Mouse (Mus musculus) intestine, embryonic 15.5 days (tissue): ENCODE measurements around the gene Acap3. TPM values are rescaled to one million over a fixed set of nuclear protein-coding genes. Genes with fewer than 3 reads are reported as not detected.

ENCODE experiments used
- ATAC-seq: fragments of 200-750 bp; cut with Nextera tagmentation; 2 replicates; pipeline ENCODE4 v1.8.0; 2017; ENCODE audit warnings: moderate TSS enrichment, moderate library complexity
- H3K27ac ChIP-seq: fragments of 300-500 bp; sonication (generic); 2 replicates; pipeline ENCODE4 v1.5.1; 2015; ENCODE audit warnings: mild to moderate bottlenecking, inconsistent platforms
- H3K27me3 ChIP-seq: fragments of 300-500 bp; sonication (generic); replicated peaks from 2 replicates; pipeline ENCODE4 v1.6.1; 2015; ENCODE audit warnings: inconsistent platforms
- H3K36me3 ChIP-seq: fragments of 300-500 bp; sonication (generic); 2 replicates; pipeline ENCODE4 v1.6.1; 2015; ENCODE audit warnings: inconsistent platforms
- H3K4me1 ChIP-seq: fragments of 300-500 bp; sonication (generic); replicated peaks from 2 replicates; pipeline ENCODE4 v1.6.1; 2015; ENCODE audit warnings: inconsistent platforms
- H3K4me2 ChIP-seq: fragments of 300-500 bp; sonication (generic); replicated peaks from 2 replicates; pipeline ENCODE4 v1.6.1; 2015; ENCODE audit warnings: mild to moderate bottlenecking, inconsistent platforms
- H3K4me3 ChIP-seq: fragments of 300-500 bp; sonication (generic); replicated peaks from 2 replicates; pipeline ENCODE4 v1.5.1; 2015; ENCODE audit warnings: inconsistent platforms
- H3K9ac ChIP-seq: fragments of 300-500 bp; sonication (generic); 2 replicates; pipeline ENCODE4 v1.6.1; 2015; ENCODE audit warnings: inconsistent platforms
- H3K9me3 ChIP-seq: fragments of 300-500 bp; sonication (generic); 2 replicates; pipeline ENCODE4 v1.6.1; 2016; ENCODE audit warnings: inconsistent platforms
- WGBS: fragments of 180-500 bp; shearing (Covaris S2); methylation state at CpG from one replicate; pipeline ENCODE4 v1.1.7; 2015; 5-methylcytosine and 5-hydroxymethylcytosine counted together
- polyA plus RNA-seq: library from polyadenylated mRNA; unstranded; fragments of >200 nt; fragmentation: Nextera tagmentation; extraction: Ambion mirVana; gene quantifications from 2 replicates; pipeline ENCODE4 v1.2.1, GENCODE M21; 2015

Gene Acap3
- polyA plus RNA-seq, 1 experiment from 2014 or later = 12.2 TPM

DNA sequence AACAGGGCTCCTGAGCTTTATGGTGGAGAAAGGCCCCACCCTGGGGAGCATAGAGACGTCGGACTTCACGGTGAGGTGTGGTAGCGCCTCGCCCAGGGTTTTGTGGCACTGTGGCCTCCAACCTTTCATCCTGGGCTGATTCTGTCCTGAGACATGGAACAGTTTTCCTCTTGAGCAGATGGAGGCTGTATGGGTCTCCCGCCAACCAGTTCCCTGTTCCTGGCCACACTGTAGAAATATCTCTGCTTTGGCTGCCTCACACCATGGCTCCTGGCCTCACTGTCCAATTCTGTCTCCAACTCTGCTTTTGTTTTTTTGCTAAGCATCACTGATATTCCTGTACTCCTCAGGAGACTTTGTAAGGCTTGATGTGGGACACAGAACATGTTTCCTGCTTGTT, 63.9 kb downstream of the Acap3 start:
- no peak overlapping the region for H3K4me2 ChIP-seq
- no peaks in the 10 kb centered on the region; the same call in 1 of the 2 replicates for H3K4me1 ChIP-seq
- 77% methylated on average over 6 of the region's 6 CpGs for WGBS
- H3K9me3 ChIP-seq = no peaks in the 10 kb centered on the region
- no peak overlapping the region for H3K4me3 ChIP-seq
- no peak for ATAC-seq
- peaks cover 46% of the 10 kb centered on the region for H3K36me3 ChIP-seq
- no peak overlapping the region for H3K9ac ChIP-seq
- H3K27ac ChIP-seq = no peak overlapping the region
- no peaks in the 10 kb centered on the region for H3K27me3 ChIP-seq

Other genes starting within 250 kb of the Acap3 start
- gene Gm10563, start 246.4 kb upstream of the Acap3 start, polyA plus RNA-seq = not detected in 2 replicates
- 36.8 and 38.0 TPM in 2 replicates for gene Mmp23, start 238.4 kb upstream of the Acap3 start, polyA plus RNA-seq
- gene Mib2, start 222.6 kb upstream of the Acap3 start, polyA plus RNA-seq = 17.8 and 22.6 TPM in 2 replicates
- gene Fndc10, start 197.5 kb upstream of the Acap3 start, polyA plus RNA-seq = 6.1 and 7.6 TPM in 2 replicates
- gene Ssu72, start 187.0 kb upstream of the Acap3 start, polyA plus RNA-seq = 150 and 153 TPM in 2 replicates
- 0.80 and 0.84 TPM in 2 replicates for gene Tmem240, start 157.0 kb upstream of the Acap3 start, polyA plus RNA-seq
- gene Atad3a, start 130.7 kb upstream of the Acap3 start, polyA plus RNA-seq = 135 and 156 TPM in 2 replicates
- 16.7 TPM in 2 replicates for gene Vwa1, start 117.1 kb upstream of the Acap3 start, polyA plus RNA-seq
- 1.00 and 1.1 TPM in 2 replicates for gene Tmem88b, start 105.9 kb upstream of the Acap3 start, polyA plus RNA-seq
- gene Ankrd65, start 101.4 kb upstream of the Acap3 start, polyA plus RNA-seq = not detected in 2 replicates
- gene Mrpl20, start 88.9 kb upstream of the Acap3 start, polyA plus RNA-seq = 225 and 226 TPM in 2 replicates
- gene Ccnl2, start 79.3 kb upstream of the Acap3 start, polyA plus RNA-seq = 132 and 138 TPM in 2 replicates
- 169 and 171 TPM in 2 replicates for gene Aurkaip1, start 60.5 kb upstream of the Acap3 start, polyA plus RNA-seq
- 76.9 and 81.3 TPM in 2 replicates for gene Mxra8, start 52.1 kb upstream of the Acap3 start, polyA plus RNA-seq
- gene Dvl1, start 44.4 kb upstream of the Acap3 start, polyA plus RNA-seq = 9.9 and 11.9 TPM in 2 replicates
- gene Tas1r3, start 28.5 kb upstream of the Acap3 start, polyA plus RNA-seq = 0.25 and 0.51 TPM in 2 replicates
- 20.3 and 20.6 TPM in 2 replicates for gene Cptp, start 22.4 kb upstream of the Acap3 start, polyA plus RNA-seq
- gene Ints11, start 22.3 kb upstream of the Acap3 start, polyA plus RNA-seq = 61.3 and 64.1 TPM in 2 replicates
- gene Pusl1, start within 50 bp of the Acap3 start, polyA plus RNA-seq = 46.6 and 54.0 TPM in 2 replicates
- 100 and 105 TPM in 2 replicates for gene Ube2j2, start 52.0 kb downstream of the Acap3 start, polyA plus RNA-seq
- gene C1qtnf12, start 70.5 kb downstream of the Acap3 start, polyA plus RNA-seq = 60.1 and 60.2 TPM in 2 replicates
- gene B3galt6, start 100.8 kb downstream of the Acap3 start, polyA plus RNA-seq = 13.4 and 14.0 TPM in 2 replicates
- gene Sdf4, start 101.0 kb downstream of the Acap3 start, polyA plus RNA-seq = 154 and 166 TPM in 2 replicates
- 0.49 and 0.52 TPM in 2 replicates for gene Tnfrsf4, start 122.0 kb downstream of the Acap3 start, polyA plus RNA-seq
- gene Tnfrsf18, start 134.3 kb downstream of the Acap3 start, polyA plus RNA-seq = 1.1 and 1.6 TPM in 2 replicates
- gene Ttll10, start 167.6 kb downstream of the Acap3 start, polyA plus RNA-seq = 3.1 and 3.9 TPM in 2 replicates
- 22.2 and 22.8 TPM in 2 replicates for gene 9430015G10Rik, start 218.2 kb downstream of the Acap3 start, polyA plus RNA-seq
- gene Rnf223, start 238.7 kb downstream of the Acap3 start, polyA plus RNA-seq = 0.06 and 0.18 TPM in 2 replicates